Mouse (Mus musculus) G1E-ER4 (cell line): ENCODE measurements around the gene Ilf2. TPM values are rescaled to one million over a fixed set of nuclear protein-coding genes. Genes with fewer than 3 reads are reported as not detected.

ENCODE experiments used
- GATA1 ChIP-seq: IDR thresholded peaks from one replicate; pipeline ENCODE4 v1.8.0; 2012; ENCODE audit warnings: low read length, inconsistent platforms
- polyA plus RNA-seq: library from polyadenylated mRNA; stranded (reverse); fragments of >175 nt; gene quantifications from 2 replicates; pipeline ENCODE4 v1.2.3, GENCODE M21; 2012

The Ilf2 gene
- polyA plus RNA-seq, 1 experiment, result 32.3 TPM

GRCm38 (mm10) chr3:90514691-90515090 lies 38.8 kb downstream of the Ilf2 start:
- no peak for TF ChIP-seq GATA1

- TF ChIP-seq GATA1, result no peak
Measured at GRCm38 (mm10) chr3:90515242-90515641, 39.3 kb downstream of the Ilf2 start.

GRCm38 (mm10) chr3:90515789-90516188 lies 39.9 kb downstream of the Ilf2 start:
- no peak for TF ChIP-seq GATA1

GRCm38 (mm10) chr3:90517711-90518110 lies 41.8 kb downstream of the Ilf2 start:
- TF ChIP-seq GATA1, result no peak

- no peak for TF ChIP-seq GATA1
Measured at GRCm38 (mm10) chr3:90525421-90525820, 49.5 kb downstream of the Ilf2 start.

GRCm38 (mm10) chr3:90526076-90526475 lies 50.1 kb downstream of the Ilf2 start:
- no peak for TF ChIP-seq GATA1

GRCm38 (mm10) chr3:90526580-90526979 lies 50.7 kb downstream of the Ilf2 start, which contains the start of gene S100a14:
Gene S100a14 (plus strand): TSS chr3:90526856.
- TF ChIP-seq GATA1, result no peak

- no peak for TF ChIP-seq GATA1
Measured at GRCm38 (mm10) chr3:90527291-90527873, 51.5 kb downstream of the Ilf2 start.

GRCm38 (mm10) chr3:90531713-90532112 lies 55.8 kb downstream of the Ilf2 start:
- no peak for TF ChIP-seq GATA1

GRCm38 (mm10) chr3:90535446-90535845 lies 59.5 kb downstream of the Ilf2 start:
- no peak for TF ChIP-seq GATA1

GRCm38 (mm10) chr3:90537141-90537904 lies 61.4 kb downstream of the Ilf2 start, which contains the start of gene S100a16:
Gene S100a16 (plus strand): TSS chr3:90537254.
- TF ChIP-seq GATA1, result no peak

GRCm38 (mm10) chr3:90537905-90538296 lies 62.0 kb downstream of the Ilf2 start:
- TF ChIP-seq GATA1, result no peak

Other genes with a start within 250 kb of the Ilf2 start
- 86.1 and 122 TPM in 2 replicates for gene Jtb, start 244.5 kb upstream of the Ilf2 start, polyA plus RNA-seq
- gene Creb3l4, start 232.6 kb upstream of the Ilf2 start, polyA plus RNA-seq, result not detected in 2 replicates
- 14.3 and 15.6 TPM in 2 replicates for gene Slc39a1, start 228.0 kb upstream of the Ilf2 start, polyA plus RNA-seq
- gene Crtc2, start 222.0 kb upstream of the Ilf2 start, polyA plus RNA-seq, result 40.3 and 49.3 TPM in 2 replicates
- 66.1 and 104 TPM in 2 replicates for gene Dennd4b, start 210.9 kb upstream of the Ilf2 start, polyA plus RNA-seq
- 3.0 and 3.6 TPM in 2 replicates for gene Gatad2b, start 182.9 kb upstream of the Ilf2 start, polyA plus RNA-seq
- gene Slc27a3, start 86.2 kb upstream of the Ilf2 start, polyA plus RNA-seq, result 2.0 and 3.4 TPM in 2 replicates
- 36.0 and 41.9 TPM in 2 replicates for gene Ints3, start 42.5 kb upstream of the Ilf2 start, polyA plus RNA-seq
- 0.15 and 0.50 TPM in 2 replicates for gene Npr1, start 10.3 kb upstream of the Ilf2 start, polyA plus RNA-seq
- 3.2 and 3.8 TPM in 2 replicates for gene Snapin, start 14.9 kb downstream of the Ilf2 start, polyA plus RNA-seq
- 97.1 and 144 TPM in 2 replicates for gene Chtop, start 33.4 kb downstream of the Ilf2 start, polyA plus RNA-seq
- 1.1 and 3.2 TPM in 2 replicates for gene S100a1, start 38.3 kb downstream of the Ilf2 start, polyA plus RNA-seq
- gene S100a13, start 38.3 kb downstream of the Ilf2 start, polyA plus RNA-seq, result 3.5 and 3.8 TPM in 2 replicates
- not detected in 2 replicates for gene S100a14, start 50.7 kb downstream of the Ilf2 start, polyA plus RNA-seq
- not detected in 2 replicates for gene S100a16, start 61.1 kb downstream of the Ilf2 start, polyA plus RNA-seq
- not detected in 2 replicates for gene S100a3, start 84.5 kb downstream of the Ilf2 start, polyA plus RNA-seq
- not detected in 2 replicates for gene S100a2, start 114.1 kb downstream of the Ilf2 start, polyA plus RNA-seq
- not detected in 2 replicates for gene Gm42674, start 125.8 kb downstream of the Ilf2 start, polyA plus RNA-seq
- gene S100a4, start 127.6 kb downstream of the Ilf2 start, polyA plus RNA-seq, result not detected in 2 replicates
- gene S100a5, start 132.4 kb downstream of the Ilf2 start, polyA plus RNA-seq, result not detected in 2 replicates
- gene S100a6, start 136.8 kb downstream of the Ilf2 start, polyA plus RNA-seq, result not detected in 2 replicates
- gene S100a7a, start 177.9 kb downstream of the Ilf2 start, polyA plus RNA-seq, result not detected in 2 replicates
- not detected in 2 replicates for gene S100a8, start 192.9 kb downstream of the Ilf2 start, polyA plus RNA-seq
- not detected in 2 replicates for gene S100a9, start 219.6 kb downstream of the Ilf2 start, polyA plus RNA-seq